Mouse (Mus musculus) bone marrow macrophage, adult 2 months (primary cell): ENCODE results near the gene 4933406M09Rik. TPM values are rescaled to one million over a fixed set of nuclear protein-coding genes. Genes with fewer than 3 reads are reported as not detected.
A peak's percentile ranks its signal among the peaks of the same experiment; 100 is the strongest.

Experiments
- H3K27ac ChIP-seq: 2 replicates; pipeline ENCODE4 v1.5.1; 2012; ENCODE audit warnings: low read depth, low read length; ENCODE audit not compliant: insufficient read depth
- H3K4me1 ChIP-seq: 2 replicates; pipeline ENCODE4 v1.6.1; 2012; ENCODE audit warnings: low read length; ENCODE audit not compliant: control insufficient read depth, insufficient read depth
- H3K4me3 ChIP-seq: 2 replicates; pipeline ENCODE4 v1.5.1; 2012; ENCODE audit warnings: mild to moderate bottlenecking, low read length, moderate library complexity; ENCODE audit not compliant: insufficient read depth
- CTCF ChIP-seq: IDR thresholded peaks from 2 replicates; pipeline ENCODE4 v1.5.1; 2012; ENCODE audit warnings: low read depth, mild to moderate bottlenecking, low read length, moderate library complexity
- POLR2A ChIP-seq: IDR thresholded peaks from 2 replicates; pipeline ENCODE4 v1.6.1; 2012; ENCODE audit warnings: mild to moderate bottlenecking, low read depth, low read length, borderline replicate concordance
- polyA plus RNA-seq: library from polyadenylated mRNA; stranded (reverse); fragments of >200 nt; gene quantifications from 2 replicates; pipeline ENCODE4 v1.2.4, GENCODE M21; 2012; ENCODE audit not compliant: missing spikeins, insufficient read depth, insufficient read length

Gene 4933406M09Rik
- polyA plus RNA-seq, 1 experiment: not detected

DNA sequence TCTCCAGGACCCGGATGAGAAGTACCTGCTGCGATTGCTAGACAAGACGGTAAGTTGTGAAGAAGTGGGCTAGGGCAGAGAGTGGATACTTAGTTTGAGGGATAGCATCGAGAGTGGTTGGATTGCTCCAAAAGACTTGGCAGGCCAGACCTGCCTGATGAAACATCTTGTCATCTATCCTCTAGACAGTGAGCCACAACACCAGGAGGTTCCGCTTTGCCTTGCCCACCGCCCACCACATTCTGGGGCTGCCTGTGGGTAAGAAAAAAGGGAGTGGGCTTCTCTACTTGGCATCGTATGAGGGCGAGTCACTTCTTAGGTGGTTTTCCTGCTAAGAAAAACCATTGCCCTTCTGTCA is 20.7 kb downstream of the 4933406M09Rik start:
- Histone ChIP-seq H3K27ac (peak overlapping the region; percentile 95), H3K4me3 (peak overlapping the region; percentile 84), H3K4me1 (peaks cover 15% of the 10 kb centered on the region)
- TF ChIP-seq CTCF (no peak), POLR2A (no peak)

DNA sequence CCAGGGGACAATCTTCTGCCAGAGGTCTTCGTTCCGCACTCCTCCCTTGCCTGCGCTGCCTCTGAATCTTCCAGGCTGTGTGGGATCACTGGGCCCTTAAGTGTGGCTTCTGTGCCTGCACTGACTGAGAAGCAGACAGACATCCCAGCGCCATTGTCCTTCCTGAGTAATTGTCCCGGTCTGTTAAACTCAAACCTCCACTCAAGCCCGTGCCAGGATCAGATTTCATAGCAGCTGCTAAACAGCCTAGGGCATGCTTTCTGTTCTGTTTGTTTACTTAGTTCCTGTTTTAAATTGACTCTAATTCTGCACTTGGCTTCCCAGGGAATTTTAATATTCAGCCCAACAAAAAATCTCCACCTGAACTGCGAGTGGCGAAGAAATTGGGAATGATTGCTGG is 22.3 kb downstream of the 4933406M09Rik start:
- H3K4me1 ChIP-seq: peaks cover 19% of the 10 kb centered on the region
- no peak overlapping the region for H3K4me3 ChIP-seq
- TF ChIP-seq CTCF (no peak), POLR2A (no peak)
- H3K27ac ChIP-seq: no peak overlapping the region

DNA sequence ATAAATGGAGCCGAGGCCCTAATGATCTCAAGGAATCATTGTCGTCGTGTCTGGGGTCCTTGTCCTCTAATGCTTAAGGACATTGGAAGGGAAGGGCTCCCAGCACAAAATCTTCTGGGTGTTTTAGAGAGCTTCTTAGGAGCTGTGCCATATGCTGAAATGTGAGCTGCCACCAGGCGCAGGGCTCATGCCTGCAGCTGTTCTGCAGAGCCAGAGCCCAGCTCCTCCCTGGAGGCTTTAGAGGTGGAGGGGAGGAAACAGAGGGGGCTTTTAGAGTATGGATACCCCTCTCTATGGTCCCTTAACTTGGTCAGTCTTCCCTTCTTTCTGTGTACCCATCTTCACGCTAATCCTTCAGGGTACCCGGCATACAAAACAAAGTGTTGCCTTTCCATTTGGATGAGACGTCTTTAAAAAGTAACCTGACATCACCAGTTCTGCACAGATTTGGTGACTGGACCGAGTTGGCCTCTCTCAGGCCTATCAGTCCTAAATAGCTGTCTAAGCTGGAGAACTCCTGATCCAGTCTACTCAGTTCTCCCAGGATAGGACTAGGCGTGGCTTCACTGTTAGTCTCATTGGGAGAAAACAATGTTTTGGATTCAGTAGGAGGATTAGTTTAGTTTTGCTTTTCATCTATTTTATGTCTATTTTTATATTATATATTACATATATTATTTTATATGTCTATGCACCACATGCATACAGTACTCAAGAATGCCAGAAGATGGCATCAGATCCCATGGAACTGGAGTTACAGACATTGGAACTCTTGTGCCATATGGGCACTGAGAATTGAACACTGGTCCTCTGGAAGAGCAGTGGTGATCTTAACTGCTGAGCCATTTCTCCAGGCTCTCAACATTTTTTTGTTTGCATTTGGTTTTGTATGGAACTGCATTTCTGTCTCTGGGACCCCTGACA is 26.2 kb downstream of the 4933406M09Rik start:
- Histone ChIP-seq H3K4me3 (no peak overlapping the region), H3K27ac (no peak overlapping the region), H3K4me1 (peaks cover 28% of the 10 kb centered on the region)
- TF ChIP-seq CTCF (no peak), POLR2A (no peak)

DNA sequence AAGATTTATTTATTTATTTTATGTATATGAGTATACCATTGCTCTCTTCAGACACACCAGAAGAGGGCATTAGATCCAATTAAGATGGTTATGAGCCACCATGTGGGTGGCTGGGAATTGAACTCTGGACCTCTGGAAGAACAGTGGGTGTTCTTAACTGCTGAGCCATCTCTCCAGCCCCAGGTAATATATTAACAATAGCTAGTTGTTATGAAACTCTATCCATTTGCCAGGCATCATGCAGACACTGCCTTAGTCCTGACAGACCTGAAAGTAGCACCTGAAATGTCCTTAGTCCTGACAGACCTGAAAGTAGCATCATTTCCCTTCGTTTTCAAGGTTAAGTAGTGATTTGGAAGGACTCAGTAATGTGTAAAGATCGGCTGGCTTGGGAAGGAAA is 28.3 kb downstream of the 4933406M09Rik start:
- Histone ChIP-seq H3K27ac (peak overlapping the region; percentile 99), H3K4me3 (peak overlapping the region; percentile 23), H3K4me1 (peaks cover 29% of the 10 kb centered on the region)
- TF ChIP-seq POLR2A (no peak), CTCF (no peak)

DNA sequence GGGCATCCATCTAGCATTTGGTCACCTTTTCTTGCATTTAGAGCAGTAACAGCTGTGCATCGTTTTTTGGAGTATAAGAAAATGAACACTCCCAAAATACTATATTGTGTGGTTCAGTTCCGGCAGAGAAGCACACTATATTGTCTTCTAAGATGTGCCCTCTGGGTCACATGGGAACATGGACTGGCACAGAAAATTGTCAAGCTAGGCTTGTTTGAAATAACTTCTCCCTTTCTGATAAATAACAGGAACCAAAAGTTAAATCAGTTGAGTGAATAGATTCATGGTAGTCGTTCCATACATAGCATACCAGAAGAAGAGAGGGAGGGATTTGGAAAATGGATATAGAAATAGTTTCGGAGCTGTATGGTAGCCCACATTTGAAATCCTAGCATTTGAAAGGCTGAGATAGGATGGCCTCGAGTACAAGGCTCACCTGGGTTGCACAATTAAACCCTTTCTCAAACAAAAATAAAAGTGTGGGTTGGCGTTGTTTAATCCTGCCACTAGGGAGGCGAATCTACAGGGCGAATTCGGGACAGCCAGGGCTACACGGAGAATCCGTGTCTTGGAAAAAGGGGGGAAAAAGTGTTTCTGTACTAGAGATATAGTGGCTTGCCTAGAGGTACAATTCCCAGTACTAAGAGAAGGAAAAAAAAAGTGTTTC is 28.9 kb downstream of the 4933406M09Rik start:
- no peak for TF ChIP-seq POLR2A
- TF ChIP-seq CTCF: no peak
- peaks cover 34% of the 10 kb centered on the region for H3K4me1 ChIP-seq
- H3K27ac ChIP-seq: peak overlapping the region; percentile 99
- H3K4me3 ChIP-seq: peak overlapping the region; percentile 89

DNA sequence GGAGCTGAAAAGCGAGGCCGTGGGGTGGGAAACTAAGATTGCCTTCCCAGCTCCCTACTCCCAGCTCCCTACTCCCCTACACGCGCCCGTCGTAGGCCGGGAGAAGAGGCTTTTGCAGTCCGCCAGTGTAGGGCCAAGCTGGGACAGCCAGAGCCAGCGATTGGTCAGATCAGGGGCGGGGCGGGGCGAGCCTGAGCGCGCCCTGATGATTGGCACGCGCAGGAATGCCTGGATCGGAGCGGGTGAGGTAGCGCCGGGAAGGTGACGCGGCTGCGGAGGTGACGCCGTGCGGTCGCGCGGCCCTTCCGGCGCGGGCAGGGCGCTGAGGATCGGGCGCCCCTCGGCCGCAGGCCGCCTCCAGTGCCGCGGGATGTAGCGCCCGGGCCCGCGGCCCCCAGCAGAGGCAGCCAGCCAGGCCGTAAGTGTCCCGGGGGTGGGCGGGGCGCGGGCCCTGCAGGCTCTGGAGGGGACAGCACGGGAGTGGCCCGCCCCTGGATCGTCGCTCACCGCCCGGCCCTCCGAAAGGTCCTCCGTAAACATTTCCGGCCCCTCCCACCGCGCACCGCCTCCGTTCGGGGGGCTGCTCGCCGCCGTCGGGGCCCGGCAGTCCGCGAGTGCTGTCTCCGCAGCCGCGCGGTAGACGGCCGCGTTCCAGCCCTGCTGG is 29.6 kb downstream of the 4933406M09Rik start, which contains the start of gene Adipor1:
Adipor1 (plus strand) TSS at position 211 of the 664 bp plus-strand sequence.
- peak within 1 kb of the TSS; percentile 89 for H3K4me3 ChIP-seq
- TF ChIP-seq CTCF: no peak
- peak; percentile 37; the same call in 1 of the 2 replicates for TF ChIP-seq POLR2A
- peak within 1 kb of the TSS; percentile 99 for H3K27ac ChIP-seq
- peaks cover 38% of the 10 kb centered on the region for H3K4me1 ChIP-seq

DNA sequence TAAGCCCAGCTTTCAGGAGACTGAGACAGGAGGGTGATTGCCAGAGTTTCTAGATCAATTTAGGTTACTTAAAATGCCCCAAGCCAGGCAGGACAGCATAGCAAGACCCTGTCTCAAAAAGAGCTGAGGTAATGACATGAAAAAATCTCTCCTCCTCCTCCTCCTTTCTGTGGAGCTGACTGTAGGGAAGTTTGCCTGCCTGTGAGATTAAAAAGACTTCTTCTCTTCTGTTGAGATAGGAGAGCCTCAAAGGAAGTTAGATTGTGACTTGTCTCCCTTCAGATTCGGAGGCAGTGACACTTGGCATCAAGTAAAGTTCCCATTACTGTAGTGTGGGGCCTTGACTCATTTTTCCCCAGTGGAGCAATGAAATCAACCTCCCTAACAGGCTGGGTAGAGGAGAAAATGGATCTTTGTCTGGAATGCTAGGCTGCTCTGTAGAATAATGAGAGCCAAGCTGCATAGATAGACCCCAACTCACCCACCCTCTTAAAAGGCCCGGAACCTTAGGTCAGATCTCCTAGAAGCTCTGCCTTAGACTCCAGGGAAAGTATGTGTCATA is 32.8 kb downstream of the 4933406M09Rik start:
- Histone ChIP-seq H3K4me1 (peaks cover 54% of the 10 kb centered on the region), H3K27ac (peak overlapping the region; percentile 94), H3K4me3 (peak overlapping the region; percentile 1; the same call in 1 of the 2 replicates)
- TF ChIP-seq CTCF: no peak
- TF ChIP-seq POLR2A: no peak

DNA sequence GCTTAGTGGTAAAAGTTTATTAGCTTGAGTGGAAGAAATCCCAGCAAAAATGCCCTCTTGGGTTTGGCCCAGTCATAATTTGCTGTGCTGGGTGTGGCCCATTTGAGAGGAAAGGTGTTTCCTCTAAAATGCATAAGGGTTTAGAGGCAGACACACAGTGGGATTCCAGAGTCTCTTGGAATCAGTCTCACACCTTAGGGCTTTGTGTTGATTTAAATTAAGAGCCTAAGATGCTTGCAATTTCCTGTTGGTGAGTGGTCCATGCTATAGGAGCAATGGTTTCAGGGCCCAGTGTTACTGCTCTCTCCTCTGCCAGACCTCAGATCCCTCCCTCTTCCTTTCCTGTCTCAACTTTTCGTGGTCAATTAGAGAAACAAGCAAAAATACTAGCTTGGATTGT is 33.4 kb downstream of the 4933406M09Rik start:
- Histone ChIP-seq H3K27ac (peak overlapping the region; percentile 94), H3K4me1 (peaks cover 49% of the 10 kb centered on the region), H3K4me3 (peak overlapping the region; percentile 1)
- TF ChIP-seq POLR2A (no peak), CTCF (no peak)

DNA sequence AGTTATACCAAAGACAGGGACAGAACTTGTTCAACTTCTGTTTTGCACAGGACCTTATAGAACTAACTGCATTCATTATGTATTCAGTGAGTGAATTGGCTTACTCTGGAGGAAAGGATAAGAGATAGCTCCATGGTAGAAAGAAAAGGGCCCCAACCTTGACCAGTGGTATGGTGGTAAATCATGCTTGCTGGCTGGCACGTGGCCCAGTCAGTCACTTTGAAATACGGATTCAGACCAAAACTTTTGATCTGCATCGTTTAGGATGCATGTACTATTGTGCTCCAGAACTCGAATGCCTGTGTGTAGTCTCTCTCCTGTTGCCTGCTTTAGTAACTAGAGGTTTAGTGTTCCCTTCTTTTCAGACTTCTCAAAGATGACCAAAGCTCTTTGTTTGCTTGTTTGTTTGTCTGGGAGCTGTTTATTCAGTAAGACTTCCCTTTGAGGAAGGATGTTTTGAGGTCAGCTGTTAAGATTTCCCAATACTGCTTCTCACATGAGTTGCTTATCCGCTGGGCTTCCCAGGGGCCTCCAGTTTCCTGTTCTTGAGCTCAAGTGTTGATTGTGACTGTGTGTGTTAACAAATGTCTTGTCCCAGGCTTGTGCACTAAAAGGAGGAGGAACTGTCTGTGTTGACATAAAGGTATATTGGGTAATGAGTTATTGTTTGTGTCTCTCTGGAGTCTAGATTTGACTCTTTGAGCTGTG is 34.2 kb downstream of the 4933406M09Rik start:
- no peak for TF ChIP-seq CTCF
- TF ChIP-seq POLR2A: no peak
- peak overlapping the region; percentile 94 for H3K27ac ChIP-seq
- peaks cover 44% of the 10 kb centered on the region for H3K4me1 ChIP-seq
- H3K4me3 ChIP-seq: peak overlapping the region; percentile 35

DNA sequence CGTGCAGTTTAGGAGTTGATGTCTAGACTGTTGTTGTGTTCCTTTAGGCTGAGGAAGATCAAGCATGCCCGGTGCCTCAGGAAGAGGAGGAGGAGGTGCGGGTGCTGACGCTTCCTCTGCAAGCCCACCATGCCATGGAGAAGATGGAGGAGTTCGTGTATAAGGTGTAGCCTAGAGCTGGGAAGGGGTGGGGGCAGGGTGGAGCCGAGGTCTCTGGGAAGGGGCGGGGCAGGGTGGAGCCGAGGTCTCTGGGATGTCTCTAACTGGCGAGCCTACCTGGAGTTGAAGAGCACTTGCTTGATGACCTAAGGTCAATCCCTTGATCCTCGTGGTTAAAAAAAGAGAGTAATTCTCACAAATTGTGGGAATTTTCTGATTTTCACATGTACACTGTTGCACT is 38.2 kb downstream of the 4933406M09Rik start:
- H3K27ac ChIP-seq: no peak overlapping the region
- no peak for TF ChIP-seq POLR2A
- TF ChIP-seq CTCF: no peak
- no peak overlapping the region for H3K4me3 ChIP-seq
- peaks cover 34% of the 10 kb centered on the region for H3K4me1 ChIP-seq
